Mouse (Mus musculus) midbrain, embryonic 13.5 days (tissue): ENCODE results near the gene Csad. TPM values are rescaled to one million over a fixed set of nuclear protein-coding genes. Genes with fewer than 3 reads are reported as not detected.
A peak's percentile ranks its signal among the peaks of the same experiment; 100 is the strongest.

Experiments used
- ATAC-seq: fragments of 200-750 bp; cut with Nextera tagmentation; 2 replicates; pipeline ENCODE4 v1.8.0; 2017; ENCODE audit warnings: mild to moderate bottlenecking, moderate TSS enrichment, moderate library complexity
- H3K27ac ChIP-seq: fragments of 300-500 bp; sonication (generic); 2 replicates; pipeline ENCODE4 v1.5.1; 2015; ENCODE audit warnings: inconsistent platforms, mild to moderate bottlenecking, moderate library complexity
- H3K27me3 ChIP-seq: fragments of 300-500 bp; sonication (generic); 2 replicates; pipeline ENCODE4 v1.6.1; 2015; ENCODE audit warnings: mild to moderate bottlenecking, inconsistent platforms
- H3K36me3 ChIP-seq: fragments of 300-500 bp; sonication (generic); 2 replicates; pipeline ENCODE4 v1.6.1; 2015; ENCODE audit warnings: mild to moderate bottlenecking, inconsistent platforms
- H3K4me1 ChIP-seq: fragments of 300-500 bp; sonication (generic); replicated peaks from 2 replicates; pipeline ENCODE4 v1.6.1; 2015; ENCODE audit warnings: inconsistent platforms
- H3K4me2 ChIP-seq: fragments of 300-500 bp; sonication (generic); replicated peaks from 2 replicates; pipeline ENCODE4 v1.6.1; 2015; ENCODE audit warnings: moderate library complexity, mild to moderate bottlenecking, inconsistent platforms
- H3K4me3 ChIP-seq: fragments of 300-500 bp; sonication (generic); replicated peaks from 2 replicates; pipeline ENCODE4 v1.5.1; 2015; ENCODE audit warnings: mild to moderate bottlenecking, inconsistent platforms
- H3K9ac ChIP-seq: fragments of 300-500 bp; sonication (generic); replicated peaks from 2 replicates; pipeline ENCODE4 v1.6.1; 2015; ENCODE audit warnings: mild to moderate bottlenecking, inconsistent platforms
- H3K9me3 ChIP-seq: fragments of 300-500 bp; sonication (generic); 2 replicates; pipeline ENCODE4 v1.6.1; 2016; ENCODE audit warnings: mild to moderate bottlenecking, inconsistent platforms
- WGBS: fragments of 180-500 bp; shearing (Covaris S2); methylation state at CpG from one replicate; pipeline ENCODE4 v1.1.7; 2015; 5-methylcytosine and 5-hydroxymethylcytosine counted together
- polyA plus RNA-seq: library from polyadenylated mRNA; unstranded; fragments of >200 nt; fragmentation: Nextera tagmentation; extraction: Ambion mirVana; gene quantifications from 2 replicates; pipeline ENCODE4 v1.2.1, GENCODE M21; 2015

Csad gene
- polyA plus RNA-seq, 1 experiment from 2014 or later: 37.9 TPM

DNA sequence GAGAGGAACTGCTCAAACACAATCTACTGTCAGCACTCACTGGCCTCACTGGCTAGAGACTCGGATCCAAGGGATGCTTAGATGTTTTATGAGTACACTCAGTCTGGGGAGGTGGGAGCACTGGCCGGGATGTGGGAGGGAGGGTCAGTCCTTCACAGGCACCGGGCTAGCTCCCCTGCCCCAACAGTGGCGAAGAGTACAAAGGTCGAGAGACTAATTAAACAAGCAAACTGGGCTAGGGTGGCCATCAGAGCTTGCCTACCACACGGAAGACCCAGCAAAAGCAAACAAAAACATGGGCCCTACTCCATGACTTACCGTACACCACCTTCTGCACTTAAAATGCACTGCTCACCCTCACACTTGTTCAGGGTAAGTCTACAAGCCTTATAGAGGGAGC, 12.8 kb downstream of the Csad start:
- Histone ChIP-seq H3K9ac (no peak overlapping the region), H3K4me3 (no peak overlapping the region), H3K36me3 (no peaks in the 10 kb centered on the region; the same call in 1 of the 2 replicates), H3K27me3 (no peaks in the 10 kb centered on the region), H3K4me2 (no peak overlapping the region), H3K4me1 (no peaks in the 10 kb centered on the region), H3K9me3 (no peaks in the 10 kb centered on the region), H3K27ac (no peak overlapping the region)
- 73% methylated on average over 7 of the region's 7 CpGs for WGBS
- no peak for ATAC-seq

GRCm38 (mm10) chr15:102188883-102189282, 15.6 kb downstream of the Csad start:
- H3K4me1 ChIP-seq: no peaks in the 10 kb centered on the region
- 65% methylated on average over 6 of the region's 6 CpGs for WGBS
- no peak overlapping the region for H3K27ac ChIP-seq
- no peak overlapping the region for H3K4me3 ChIP-seq
- peaks cover 21% of the 10 kb centered on the region for H3K36me3 ChIP-seq
- H3K9me3 ChIP-seq: no peaks in the 10 kb centered on the region
- H3K27me3 ChIP-seq: no peaks in the 10 kb centered on the region
- no peak overlapping the region for H3K9ac ChIP-seq
- no peak for ATAC-seq
- H3K4me2 ChIP-seq: no peak overlapping the region

- 90% methylated on average over 10 of the region's 10 CpGs for WGBS
- H3K27me3 ChIP-seq: no peaks in the 10 kb centered on the region
- no peaks in the 10 kb centered on the region for H3K9me3 ChIP-seq
- H3K27ac ChIP-seq: no peak overlapping the region
- no peaks in the 10 kb centered on the region for H3K4me1 ChIP-seq
- no peak overlapping the region for H3K4me2 ChIP-seq
- H3K36me3 ChIP-seq: peaks cover 25% of the 10 kb centered on the region
- ATAC-seq: no peak
- no peak overlapping the region for H3K4me3 ChIP-seq
- H3K9ac ChIP-seq: no peak overlapping the region
Measured at GRCm38 (mm10) chr15:102188096-102188495, 16.4 kb downstream of the Csad start.

- Histone ChIP-seq H3K4me1 (no peaks in the 10 kb centered on the region), H3K9ac (no peak overlapping the region), H3K27ac (no peak overlapping the region), H3K27me3 (no peaks in the 10 kb centered on the region), H3K4me2 (no peak overlapping the region), H3K4me3 (no peak overlapping the region), H3K9me3 (no peaks in the 10 kb centered on the region), H3K36me3 (peaks cover 27% of the 10 kb centered on the region)
- no peak for ATAC-seq
- WGBS: 88% methylated on average over 11 of the region's 11 CpGs
Measured at GRCm38 (mm10) chr15:102186239-102186638, 18.3 kb downstream of the Csad start.

DNA sequence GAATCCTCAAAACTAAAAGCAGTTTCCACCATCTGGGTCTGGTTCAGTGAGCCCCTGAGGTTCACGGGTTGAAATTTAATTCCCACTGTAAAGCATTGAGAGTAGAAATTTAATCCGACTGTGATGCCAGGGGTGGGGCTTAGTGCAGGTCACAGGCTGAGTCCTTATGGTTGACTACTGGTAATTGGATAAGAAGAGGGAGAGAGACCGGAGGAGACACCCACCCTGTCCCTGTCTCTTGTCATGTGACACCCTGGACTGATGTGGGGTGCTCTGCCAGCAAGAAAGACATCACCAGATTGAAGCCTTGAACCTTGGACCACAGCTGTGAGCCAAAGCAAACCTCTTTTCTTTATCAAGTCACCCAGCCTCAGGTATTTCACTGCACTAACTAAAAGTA, 21.4 kb downstream of the Csad start:
- Histone ChIP-seq H3K36me3 (peaks cover 27% of the 10 kb centered on the region), H3K9ac (no peak overlapping the region), H3K4me1 (no peaks in the 10 kb centered on the region), H3K4me3 (no peak overlapping the region), H3K27me3 (no peaks in the 10 kb centered on the region), H3K27ac (no peak overlapping the region), H3K9me3 (no peaks in the 10 kb centered on the region), H3K4me2 (no peak overlapping the region)
- no peak for ATAC-seq
- WGBS: 90% methylated on average over 3 of the region's 3 CpGs

- no peak for ATAC-seq
- no peaks in the 10 kb centered on the region for H3K9me3 ChIP-seq
- WGBS: 90% methylated on average over 14 of the region's 14 CpGs
Measured at GRCm38 (mm10) chr15:102179924-102180323, 24.6 kb downstream of the Csad start.

GRCm38 (mm10) chr15:102179106-102179505, 25.4 kb downstream of the Csad start:
- Histone ChIP-seq H3K9ac (0 out of 2 replicates have a peak overlapping the region, but pooled peaks have one; percentile 10), H3K36me3 (peaks cover 13% of the 10 kb centered on the region), H3K9me3 (peaks cover 4% of the 10 kb centered on the region; the same call in 1 of the 2 replicates), H3K27ac (no peak overlapping the region), H3K4me1 (no peaks in the 10 kb centered on the region), H3K27me3 (no peaks in the 10 kb centered on the region), H3K4me3 (no peak overlapping the region), H3K4me2 (no peak overlapping the region)
- ATAC-seq: no peak
- 79% methylated on average over 9 of the region's 9 CpGs for WGBS

More at GRCm38 (mm10) chr15:102179924-102180323, 24.6 kb downstream of the Csad start:
- H3K4me1 ChIP-seq: no peaks in the 10 kb centered on the region
- no peaks in the 10 kb centered on the region for H3K27me3 ChIP-seq
- no peak overlapping the region for H3K4me3 ChIP-seq
- H3K9ac ChIP-seq: no peak overlapping the region
- H3K36me3 ChIP-seq: peaks cover 18% of the 10 kb centered on the region
- H3K4me2 ChIP-seq: no peak overlapping the region
- H3K27ac ChIP-seq: no peak overlapping the region

DNA sequence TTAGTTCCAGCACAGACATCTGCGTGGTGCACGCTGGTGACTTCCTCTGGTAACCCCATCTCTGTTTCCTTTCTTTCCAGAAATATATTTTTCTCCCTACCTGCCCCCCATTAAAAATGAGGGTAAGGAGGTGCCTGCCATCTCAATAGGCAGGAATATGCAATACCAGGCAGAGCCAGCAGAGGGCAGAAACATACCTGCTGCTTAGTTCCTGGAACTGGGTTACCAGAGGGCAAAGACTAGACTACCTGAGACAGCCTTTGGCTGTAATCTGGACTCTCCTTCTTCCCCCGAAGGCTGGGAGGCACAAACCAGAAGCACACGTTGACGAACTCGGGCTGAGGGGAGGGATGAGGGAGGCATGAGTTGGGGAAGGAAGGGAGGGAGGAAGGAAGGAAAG, 26.2 kb downstream of the Csad start:
- Histone ChIP-seq H3K4me2 (no peak overlapping the region), H3K9ac (no peak overlapping the region), H3K27me3 (no peaks in the 10 kb centered on the region), H3K4me1 (no peaks in the 10 kb centered on the region), H3K9me3 (peaks cover 4% of the 10 kb centered on the region; the same call in 1 of the 2 replicates), H3K27ac (no peak overlapping the region), H3K36me3 (peaks cover 6% of the 10 kb centered on the region; the same call in 1 of the 2 replicates), H3K4me3 (no peak overlapping the region)
- 21% methylated on average over 6 of the region's 6 CpGs for WGBS
- no peak for ATAC-seq

DNA sequence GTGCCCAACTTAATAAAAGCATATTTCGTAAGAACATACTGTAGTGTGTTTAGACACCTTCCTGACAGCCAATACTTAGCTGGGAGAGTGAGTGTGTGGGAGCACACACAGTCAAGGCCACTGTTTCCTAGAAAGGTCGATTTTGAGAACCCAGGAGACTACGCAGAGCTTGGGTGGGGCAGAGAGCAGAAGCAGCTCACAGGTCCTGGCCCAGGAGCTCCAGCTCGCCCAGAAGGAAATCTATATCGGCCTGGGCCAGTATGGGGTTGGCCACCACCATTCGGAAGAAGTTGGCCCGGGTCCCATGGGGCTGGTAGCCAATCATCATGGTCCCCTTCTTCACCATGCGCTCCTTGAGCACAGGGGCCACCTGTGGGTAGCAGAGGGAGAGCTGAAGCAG, 27.1 kb downstream of the Csad start:
- H3K4me3 ChIP-seq: no peak overlapping the region
- H3K27ac ChIP-seq: no peak overlapping the region
- H3K4me2 ChIP-seq: no peak overlapping the region
- H3K27me3 ChIP-seq: no peaks in the 10 kb centered on the region
- no peaks in the 10 kb centered on the region for H3K4me1 ChIP-seq
- no peak overlapping the region for H3K9ac ChIP-seq
- 86% methylated on average over 8 of the region's 8 CpGs for WGBS
- no peak for ATAC-seq
- peaks cover 4% of the 10 kb centered on the region; the same call in 1 of the 2 replicates for H3K36me3 ChIP-seq
- H3K9me3 ChIP-seq: peaks cover 4% of the 10 kb centered on the region; the same call in 1 of the 2 replicates

DNA sequence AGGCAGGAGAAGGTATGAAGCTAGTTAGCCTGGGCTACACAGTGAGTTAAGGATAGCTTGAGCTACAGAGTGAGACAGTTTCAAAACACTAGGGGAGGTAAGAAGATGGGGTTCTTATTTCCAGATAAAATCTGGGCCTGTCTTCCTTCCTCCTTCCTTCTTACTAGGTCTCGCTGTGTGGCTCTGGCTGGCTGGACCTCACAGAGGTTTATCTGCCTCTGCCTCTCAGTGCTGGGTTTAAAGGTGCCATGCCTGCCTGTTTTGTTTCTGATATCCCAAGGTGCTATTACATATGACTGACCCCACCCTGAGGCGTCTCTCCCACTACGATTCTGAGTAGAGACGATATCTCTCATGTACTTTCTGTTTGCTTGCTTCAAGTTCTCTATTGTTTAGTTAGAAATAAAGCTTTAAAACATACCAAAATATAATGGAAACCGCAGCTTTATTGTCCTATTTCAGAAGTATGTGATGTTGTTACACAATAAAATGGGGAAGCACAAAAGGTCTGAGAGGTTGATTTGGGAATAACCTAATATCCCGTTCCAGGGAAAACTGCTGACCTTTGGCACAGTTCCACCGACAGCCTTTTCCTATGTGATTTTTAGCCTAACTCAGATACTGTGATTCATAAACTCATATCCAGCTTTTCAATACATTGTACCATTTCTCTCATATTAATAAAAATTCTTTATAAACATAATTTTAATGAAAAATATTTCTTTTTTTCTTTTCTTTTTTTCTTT, 27.8 kb downstream of the Csad start:
- Histone ChIP-seq H3K27me3 (no peaks in the 10 kb centered on the region), H3K9me3 (peaks cover 4% of the 10 kb centered on the region; the same call in 1 of the 2 replicates), H3K4me3 (no peak overlapping the region), H3K4me1 (no peaks in the 10 kb centered on the region), H3K36me3 (peaks cover 4% of the 10 kb centered on the region; the same call in 1 of the 2 replicates), H3K4me2 (no peak overlapping the region), H3K9ac (no peak overlapping the region), H3K27ac (no peak overlapping the region)
- no peak for ATAC-seq
- WGBS: 89% methylated on average over 7 of the region's 7 CpGs

GRCm38 (mm10) chr15:102175736-102176319, 28.7 kb downstream of the Csad start:
- Histone ChIP-seq H3K4me1 (no peaks in the 10 kb centered on the region), H3K27ac (no peak overlapping the region), H3K27me3 (no peaks in the 10 kb centered on the region), H3K4me2 (no peak overlapping the region), H3K9me3 (peaks cover 4% of the 10 kb centered on the region; the same call in 1 of the 2 replicates), H3K4me3 (no peak overlapping the region), H3K36me3 (peaks cover 4% of the 10 kb centered on the region; the same call in 1 of the 2 replicates), H3K9ac (no peak overlapping the region)
- WGBS: 89% methylated on average over 16 of the region's 16 CpGs
- no peak for ATAC-seq

DNA sequence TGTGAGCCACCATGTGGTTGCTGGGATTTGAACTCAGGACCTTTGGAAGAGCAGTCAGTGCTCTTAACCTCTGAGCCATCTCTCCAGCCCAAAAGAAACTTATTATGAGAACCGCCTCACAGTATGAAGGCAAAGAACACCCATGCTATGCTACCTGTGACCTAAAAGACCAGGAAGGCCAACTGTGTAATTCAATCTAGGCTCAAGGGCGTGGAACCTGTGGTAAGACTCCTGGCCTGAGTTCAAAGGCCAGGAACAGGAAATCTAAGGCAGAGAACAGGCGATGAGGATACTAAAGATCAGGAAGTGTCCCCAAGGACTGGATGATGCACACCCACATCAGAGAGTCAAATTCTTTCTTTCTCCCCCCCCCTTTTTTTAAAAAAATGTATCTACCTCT, 30.9 kb downstream of the Csad start:
- no peaks in the 10 kb centered on the region for H3K4me1 ChIP-seq
- peaks cover 4% of the 10 kb centered on the region; the same call in 1 of the 2 replicates for H3K36me3 ChIP-seq
- ATAC-seq: no peak
- no peak overlapping the region for H3K27ac ChIP-seq
- H3K4me3 ChIP-seq: no peak overlapping the region
- no peak overlapping the region for H3K9ac ChIP-seq
- no peak overlapping the region for H3K4me2 ChIP-seq
- peaks cover 4% of the 10 kb centered on the region; the same call in 1 of the 2 replicates for H3K9me3 ChIP-seq
- 88% methylated on average over 3 of the region's 3 CpGs for WGBS
- H3K27me3 ChIP-seq: no peaks in the 10 kb centered on the region
